Mouse (Mus musculus) Patski (cell line): Measurements from ENCODE around the gene Rad9a. TPM values are rescaled to one million over a fixed set of nuclear protein-coding genes. Genes with fewer than 3 reads are reported as not detected.

Experiments used
- ATAC-seq: fragments of 100-300 bp; one replicate; pipeline ENCODE4 v1.8.0; 2021
- CTCF ChIA-PET: fragments of 350-600 bp; sonication (Branson Sonifier 250); formaldehyde crosslinking; loops from one replicate; lab custom pipeline; 2022; ENCODE audit warnings: inconsistent platforms; lab: Charles Lee
- POLR2A ChIA-PET: fragments of 350-600 bp; sonication (Branson Sonifier 250); formaldehyde crosslinking; loops from one replicate; lab custom pipeline; 2022; ENCODE audit warnings: antibody characterized with exemption, inconsistent platforms; lab: Charles Lee
- DNase-seq: peaks from one replicate; pipeline ENCODE4 v3.0.0-alpha.2; 2011; ENCODE audit warnings: low read depth, low spot score
- H3K27me3 ChIP-seq: fragments of 371-371 bp; one replicate; pipeline ENCODE4 v1.5.1; 2021
- CTCF ChIP-seq: fragments of 100-300 bp; IDR thresholded peaks from one replicate; pipeline ENCODE4 v1.5.1; 2021
- in situ Hi-C: fragments of 300-500 bp; cut with MboI; formaldehyde crosslinking; loops from 3 replicates; pipeline ENCODE4 v1.11.1; 2018; ENCODE audit warnings: low pct_unique_long_range_greater_than_20kb, mixed read lengths
- polyA plus RNA-seq: library from polyadenylated mRNA; unstranded; gene quantifications from one replicate; pipeline ENCODE4 v1.2.3, GENCODE M21; 2021

Rad9a gene
- polyA plus RNA-seq, 1 experiment from 2014 or later, result 33.9 TPM

- in situ Hi-C loops, result no loop called here
- ChIA-PET POLR2A (interaction anchor here (0.8 to 1.4 kb wide), 5 partner anchors 18 to 48 kb away, joined by 3 to 5 read pairs (median 3); partner anchors contain the start of gene Ppp1ca), CTCF (interaction anchor here (1.4 kb wide), 1 partner anchor 11 kb away, joined by 3 read pairs; no protein-coding TSS in a partner anchor)
- no peak for ATAC-seq
- H3K27me3 ChIP-seq, result no peaks in the 10 kb centered on the region
- no peak for TF ChIP-seq CTCF
- no peak for DNase-seq
Observed at GRCm38 (mm10) chr19:4152445-4153231, 48.8 kb downstream of the Rad9a start.

GRCm38 (mm10) chr19:4151898-4152297 is 49.6 kb downstream of the Rad9a start:
- CTCF ChIA-PET, result interaction anchor here (1.4 kb wide), 1 partner anchor 10 kb away, joined by 3 read pairs; no protein-coding TSS in a partner anchor
- POLR2A ChIA-PET, result interaction anchor here (1.0 to 1.4 kb wide), 3 partner anchors 18 to 49 kb away, joined by 3 to 5 read pairs (median 3); partner anchors contain the start of gene Ppp1ca
- DNase-seq (no peak), ATAC-seq (no peak)
- in situ Hi-C loops, result no loop called here
- no peaks in the 10 kb centered on the region for H3K27me3 ChIP-seq
- TF ChIP-seq CTCF, result no peak

GRCm38 (mm10) chr19:4151488-4151860 is 50.0 kb downstream of the Rad9a start:
- no peaks in the 10 kb centered on the region for H3K27me3 ChIP-seq
- DNase-seq, result no peak
- ChIA-PET CTCF (no interaction called here), POLR2A (interaction anchor here (1.4 kb wide), 1 partner anchor 49 kb away, joined by 3 read pairs; no protein-coding TSS in a partner anchor)
- in situ Hi-C loops, result no loop called here
- TF ChIP-seq CTCF, result no peak
- no peak for ATAC-seq

GRCm38 (mm10) chr19:4150567-4151487 is 50.6 kb downstream of the Rad9a start:
- ATAC-seq (no peak), DNase-seq (no peak)
- TF ChIP-seq CTCF, result no peak
- CTCF ChIA-PET, result no interaction called here
- no peaks in the 10 kb centered on the region for H3K27me3 ChIP-seq
- POLR2A ChIA-PET, result interaction anchor here (0.5 to 0.7 kb wide), 2 partner anchors 102 to 115 kb away, joined by 3 read pairs; no protein-coding TSS in a partner anchor
- in situ Hi-C loops, result no loop called here

- CTCF ChIA-PET, result no interaction called here
- ATAC-seq, result no peak
- H3K27me3 ChIP-seq, result no peaks in the 10 kb centered on the region
Observed at GRCm38 (mm10) chr19:4149764-4150461, 51.5 kb downstream of the Rad9a start.

GRCm38 (mm10) chr19:4149283-4149682 is 52.2 kb downstream of the Rad9a start:
- in situ Hi-C loops, result no loop called here
- CTCF ChIA-PET, result interaction anchor here (1.3 kb wide), 1 partner anchor 20 kb away, joined by 5 read pairs; no protein-coding TSS in a partner anchor
- DNase-seq, result no peak
- TF ChIP-seq CTCF, result no peak
- POLR2A ChIA-PET, result interaction anchor here (1.4 to 1.8 kb wide), 2 partner anchors 16 to 52 kb away, joined by 3 to 4 read pairs; partner anchors contain the start of gene Rad9a
- ATAC-seq, result no peak
- no peaks in the 10 kb centered on the region for H3K27me3 ChIP-seq

More at GRCm38 (mm10) chr19:4149764-4150461, 51.5 kb downstream of the Rad9a start:
- no peak for TF ChIP-seq CTCF
- DNase-seq, result no peak
- POLR2A ChIA-PET, result interaction anchor here (0.5 to 1.8 kb wide), 4 partner anchors 16 to 101 kb away, joined by 3 to 4 read pairs (median 3); partner anchors contain the start of gene Rad9a
- in situ Hi-C loops, result no loop called here

DNA sequence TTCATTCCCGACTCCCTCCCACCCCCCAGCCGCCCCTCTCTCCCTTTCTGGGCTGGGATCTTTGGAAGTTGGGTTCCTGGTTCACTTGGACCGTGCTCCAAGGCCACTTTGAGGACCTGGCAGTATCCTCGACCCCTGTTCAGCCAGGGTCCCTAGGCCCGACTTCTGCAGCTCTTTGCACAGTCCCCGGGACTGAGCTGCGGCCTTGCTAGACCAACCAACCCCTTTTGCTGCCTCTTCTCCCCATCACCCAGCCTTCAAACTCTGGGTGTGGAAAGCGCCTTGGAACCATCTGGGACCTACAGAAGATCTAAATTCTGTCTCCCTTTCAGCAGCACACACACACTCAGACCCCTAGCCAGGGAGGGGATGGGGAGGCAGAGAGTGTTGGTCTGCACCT is 52.6 kb downstream of the Rad9a start:
- ChIA-PET CTCF (interaction anchor here (1.3 kb wide), 1 partner anchor 20 kb away, joined by 5 read pairs; no protein-coding TSS in a partner anchor), POLR2A (interaction anchor here (1.4 to 1.8 kb wide), 2 partner anchors 17 to 53 kb away, joined by 3 to 4 read pairs; partner anchors contain the start of gene Rad9a)
- H3K27me3 ChIP-seq, result no peaks in the 10 kb centered on the region
- ATAC-seq, result peak; percentile 2
- TF ChIP-seq CTCF, result no peak
- in situ Hi-C loops, result no loop called here
- no peak for DNase-seq

DNA sequence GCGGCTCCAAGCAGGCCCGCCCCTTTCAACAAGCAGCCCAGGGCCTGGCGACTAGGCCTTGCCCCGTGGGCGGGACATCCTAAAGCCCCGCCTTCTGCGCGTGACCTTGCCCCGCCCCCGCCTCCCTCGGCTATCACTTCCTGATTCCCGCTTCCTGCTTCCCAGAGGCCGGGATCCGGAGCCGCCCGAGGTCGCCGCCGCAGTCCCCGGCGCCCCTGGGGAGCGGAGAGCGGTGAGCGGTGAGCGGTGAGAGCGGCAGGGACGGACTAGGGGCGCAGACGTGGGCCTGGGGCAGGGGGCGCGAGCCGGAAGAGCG is 53.0 kb downstream of the Rad9a start, which contains the start of gene Coro1b:
Gene Coro1b (plus strand): TSS at position 129 of the 316 bp plus-strand sequence.
- no peak for TF ChIP-seq CTCF
- DNase-seq (no peak), ATAC-seq (peak; percentile 76)
- no peaks in the 10 kb centered on the region for H3K27me3 ChIP-seq
- in situ Hi-C loops, result no loop called here
- ChIA-PET CTCF (interaction anchor here (1.3 kb wide), 1 partner anchor 21 kb away, joined by 5 read pairs; no protein-coding TSS in a partner anchor), POLR2A (interaction anchor here (1.8 kb wide), 1 partner anchor 17 kb away, joined by 4 read pairs; no protein-coding TSS in a partner anchor)

GRCm38 (mm10) chr19:4147782-4148490 is 53.5 kb downstream of the Rad9a start:
- CTCF ChIA-PET, result interaction anchor here (1.0 to 1.3 kb wide), 2 partner anchors 11 to 21 kb away, joined by 3 to 5 read pairs; no protein-coding TSS in a partner anchor
- no peak for ATAC-seq

More at GRCm38 (mm10) chr19:4147782-4148490, 53.5 kb downstream of the Rad9a start:
- in situ Hi-C loops, result no loop called here
- TF ChIP-seq CTCF, result no peak
- no peak for DNase-seq
- no peaks in the 10 kb centered on the region for H3K27me3 ChIP-seq
- POLR2A ChIA-PET, result interaction anchor here (1.0 to 1.8 kb wide), 2 partner anchors 9 to 18 kb away, joined by 4 read pairs; partner anchors contain the start of gene Gpr152
